Mouse (Mus musculus) A20 (cell line): ENCODE results near the gene Gpr179.

Source experiments
- DNase-seq: peaks from one replicate; pipeline ENCODE4 v3.0.0-alpha.2; 2011; ENCODE audit warnings: low read depth, low spot score

Gene Gpr179

GRCm38 (mm10) chr11:97352027-97352684 lies at the start of gene Gpr179:
Gpr179 (minus strand) TSS chr11:97352077.
- DNase-seq, result no peak

GRCm38 (mm10) chr11:97401082-97401481 lies 49.2 kb upstream of the Gpr179 start:
- peak; percentile 78 for DNase-seq

- DNase-seq, result peak; percentile 87
Observed at GRCm38 (mm10) chr11:97399958-97400710, 48.3 kb upstream of the Gpr179 start.

DNA sequence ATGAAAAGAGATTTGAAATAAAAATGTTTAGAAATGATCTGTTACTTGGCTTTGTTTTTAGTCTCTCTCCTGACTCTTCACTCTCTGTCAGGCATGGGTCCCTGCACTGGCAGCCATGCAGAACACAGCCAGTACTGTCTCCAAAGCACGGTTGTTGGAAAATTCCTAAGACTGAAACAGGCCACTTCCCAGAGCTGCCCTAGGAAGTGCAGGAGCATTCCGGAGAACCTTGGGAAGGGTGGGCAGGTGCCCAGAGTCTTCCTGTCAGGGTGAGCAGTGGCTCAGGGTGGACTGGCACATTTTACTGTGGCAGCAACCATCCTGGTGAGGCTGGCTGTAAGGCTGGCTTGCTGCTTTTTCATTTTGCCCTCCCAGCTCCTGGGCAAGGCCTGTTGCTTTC lies 46.6 kb upstream of the Gpr179 start:
- no peak for DNase-seq

DNA sequence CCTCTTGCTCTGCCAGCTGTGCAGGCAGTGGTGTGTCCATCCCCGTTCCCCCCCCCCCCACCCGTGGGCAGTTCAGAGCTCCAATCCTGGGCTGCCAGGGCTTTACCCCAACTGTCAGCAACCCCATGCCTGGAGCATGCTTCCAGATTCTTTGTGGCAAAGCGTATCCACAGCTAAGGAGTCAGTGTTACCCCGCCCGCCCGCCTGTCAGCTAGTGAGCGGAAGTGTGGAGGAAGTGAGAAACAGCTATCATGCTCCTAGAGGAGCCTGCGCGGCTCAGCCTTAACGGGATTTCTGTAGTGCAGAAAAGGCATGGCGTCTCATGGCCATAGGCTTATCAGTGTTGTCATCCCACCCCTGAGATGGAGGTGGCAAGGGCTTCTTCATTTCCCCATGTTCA lies 42.3 kb upstream of the Gpr179 start:
- no peak for DNase-seq

DNA sequence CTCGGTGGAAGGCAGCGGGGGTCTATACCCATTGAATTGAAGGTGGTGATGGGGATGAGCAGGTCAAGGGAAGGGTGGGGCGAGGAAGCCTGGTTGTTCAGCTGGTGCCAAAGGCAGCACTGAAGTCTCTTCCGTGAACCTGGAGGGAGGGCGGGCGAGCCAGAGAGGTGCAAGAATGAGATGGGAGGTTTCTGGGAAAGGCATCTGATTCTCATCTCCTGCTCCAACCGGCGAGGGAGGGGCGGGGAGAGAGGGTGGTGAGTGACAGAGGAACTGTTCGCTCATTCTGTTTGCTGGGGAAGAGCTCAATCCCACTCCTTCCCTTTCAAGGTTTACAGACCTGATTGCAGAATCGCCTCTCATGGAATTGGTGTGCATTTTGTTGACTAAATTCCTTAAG lies 41.8 kb upstream of the Gpr179 start:
- DNase-seq, result no peak

DNA sequence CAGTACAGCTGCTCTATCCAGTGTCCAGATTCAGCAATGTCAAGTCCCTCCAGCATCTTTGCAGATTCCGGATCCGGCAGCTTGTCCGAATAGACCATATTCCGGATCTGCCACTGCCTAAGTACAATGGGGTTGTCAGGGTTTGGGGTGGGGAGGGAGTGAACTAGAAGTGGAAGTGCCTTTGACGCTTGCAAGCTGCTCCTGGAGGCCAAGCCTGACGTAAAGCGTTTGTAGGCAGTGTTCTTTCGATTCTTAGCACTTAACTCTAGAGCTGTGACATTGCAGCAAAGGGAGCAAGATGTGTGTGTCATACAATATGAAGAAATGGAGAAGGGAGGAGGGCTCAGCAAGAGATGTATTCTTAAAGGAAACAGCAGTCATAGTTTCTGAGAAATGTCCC lies 37.2 kb upstream of the Gpr179 start:
- no peak for DNase-seq

DNA sequence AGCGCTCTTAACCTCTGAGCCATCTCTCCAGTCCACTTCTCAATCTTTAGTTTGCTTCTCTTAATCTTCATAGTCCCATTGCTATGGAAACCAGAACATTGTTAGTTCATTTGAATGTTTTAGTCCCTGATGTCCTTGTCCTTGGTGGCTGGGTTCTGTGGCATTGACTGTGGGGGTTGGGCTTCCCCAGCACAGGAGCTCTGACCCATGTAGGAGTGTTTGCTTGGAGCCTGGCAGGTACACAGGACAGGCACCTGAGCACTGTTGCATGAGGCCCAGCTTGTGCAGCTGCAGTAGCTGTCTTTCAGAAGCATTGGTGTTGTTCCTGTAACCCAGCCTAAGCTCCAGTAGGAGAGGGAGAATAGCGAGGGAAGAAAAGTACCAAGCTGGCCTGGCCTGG lies 35.9 kb upstream of the Gpr179 start:
- DNase-seq, result no peak

DNA sequence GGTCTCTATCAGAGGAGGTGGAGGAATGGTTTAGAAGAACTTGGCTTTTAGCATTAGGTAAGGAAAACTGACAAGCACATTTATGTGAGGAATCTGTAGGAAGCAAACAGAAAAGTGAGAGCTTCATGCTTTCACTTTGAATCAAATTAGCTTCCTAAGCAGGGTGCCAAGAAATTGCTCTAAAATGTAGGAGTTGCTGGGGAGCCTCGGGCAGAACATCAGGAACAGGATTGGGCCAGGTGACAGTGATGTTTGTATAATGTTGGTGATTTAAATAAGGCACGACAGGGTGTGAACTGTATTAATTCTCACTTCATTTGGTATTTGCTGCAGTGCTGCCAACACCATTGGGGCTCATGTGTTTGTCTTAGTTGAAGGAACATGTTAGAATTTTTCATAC lies 31.9 kb upstream of the Gpr179 start:
- DNase-seq, result no peak

DNA sequence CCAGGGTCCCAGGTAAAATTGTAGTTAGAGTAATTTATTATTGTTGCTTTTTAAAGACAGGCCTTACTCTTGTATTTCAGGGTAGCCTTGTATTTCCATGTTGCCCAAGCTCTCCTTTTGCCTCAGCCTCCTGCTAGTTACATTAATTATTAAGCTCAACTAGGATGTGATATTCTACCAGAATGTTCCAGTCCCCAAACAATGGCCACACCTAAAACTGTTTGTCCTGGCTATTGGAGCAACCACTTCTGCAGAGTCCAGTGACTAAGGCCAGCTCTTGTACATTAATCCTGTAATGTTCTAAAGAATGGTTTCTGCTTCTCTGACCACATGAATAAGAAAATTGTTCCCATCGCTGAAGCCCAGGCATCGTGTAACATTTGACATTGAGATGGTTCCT lies 31.1 kb upstream of the Gpr179 start:
- no peak for DNase-seq

DNA sequence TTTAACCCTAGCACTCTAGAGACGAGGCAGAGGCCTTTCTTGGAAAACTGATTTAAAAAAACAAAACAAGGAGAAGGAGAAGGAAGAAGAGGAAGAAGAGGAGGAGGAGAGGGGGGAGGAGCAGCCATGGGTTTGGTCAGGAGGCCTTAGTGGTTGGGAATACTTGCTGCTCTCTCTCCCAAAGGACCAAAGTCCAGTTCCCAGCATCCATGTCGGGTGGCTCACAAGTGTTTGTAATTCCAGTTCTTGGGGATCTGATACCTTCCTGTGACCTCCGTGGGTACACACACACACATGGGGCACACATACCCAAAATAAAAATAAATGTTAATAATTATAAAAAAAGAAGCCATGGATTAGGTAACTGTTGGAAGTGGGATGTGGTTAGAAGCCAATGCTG lies 28.2 kb upstream of the Gpr179 start:
- no peak for DNase-seq

- DNase-seq, result no peak
Observed at GRCm38 (mm10) chr11:97373402-97373801, 21.5 kb upstream of the Gpr179 start.

DNA sequence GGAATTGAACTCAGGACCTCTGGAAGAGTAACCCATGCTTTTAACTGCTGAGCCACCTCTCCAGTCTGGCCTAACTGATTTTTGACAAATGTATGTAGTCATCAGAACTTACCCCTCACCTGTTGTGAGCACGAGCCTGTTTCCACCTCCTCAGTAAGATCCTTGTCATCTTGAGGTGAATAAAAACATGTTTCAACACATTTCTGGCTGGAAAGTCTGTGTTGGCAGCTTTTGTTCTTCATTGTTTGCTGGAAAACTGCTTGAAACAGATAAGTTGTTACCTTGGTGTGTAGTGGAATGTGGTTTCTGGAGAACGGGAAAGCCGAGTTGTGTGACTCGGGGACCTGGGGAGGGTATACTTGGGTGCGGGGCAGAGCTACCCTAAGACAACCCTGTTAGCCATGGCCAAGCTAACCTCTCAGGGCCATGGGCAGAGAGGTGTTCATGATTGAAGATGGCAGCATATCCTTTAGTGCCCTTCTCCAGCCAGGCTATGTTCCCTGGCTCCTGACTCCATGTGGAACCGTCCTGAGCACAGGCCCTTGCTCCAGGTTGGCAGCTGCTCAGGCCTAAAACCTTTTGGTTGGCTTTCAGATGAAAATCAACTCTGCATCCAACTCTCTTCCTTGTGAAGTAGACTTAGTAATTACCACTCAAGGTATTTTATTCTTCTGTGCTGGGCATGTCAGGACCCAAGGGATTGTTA lies 20.4 kb upstream of the Gpr179 start:
- no peak for DNase-seq

DNA sequence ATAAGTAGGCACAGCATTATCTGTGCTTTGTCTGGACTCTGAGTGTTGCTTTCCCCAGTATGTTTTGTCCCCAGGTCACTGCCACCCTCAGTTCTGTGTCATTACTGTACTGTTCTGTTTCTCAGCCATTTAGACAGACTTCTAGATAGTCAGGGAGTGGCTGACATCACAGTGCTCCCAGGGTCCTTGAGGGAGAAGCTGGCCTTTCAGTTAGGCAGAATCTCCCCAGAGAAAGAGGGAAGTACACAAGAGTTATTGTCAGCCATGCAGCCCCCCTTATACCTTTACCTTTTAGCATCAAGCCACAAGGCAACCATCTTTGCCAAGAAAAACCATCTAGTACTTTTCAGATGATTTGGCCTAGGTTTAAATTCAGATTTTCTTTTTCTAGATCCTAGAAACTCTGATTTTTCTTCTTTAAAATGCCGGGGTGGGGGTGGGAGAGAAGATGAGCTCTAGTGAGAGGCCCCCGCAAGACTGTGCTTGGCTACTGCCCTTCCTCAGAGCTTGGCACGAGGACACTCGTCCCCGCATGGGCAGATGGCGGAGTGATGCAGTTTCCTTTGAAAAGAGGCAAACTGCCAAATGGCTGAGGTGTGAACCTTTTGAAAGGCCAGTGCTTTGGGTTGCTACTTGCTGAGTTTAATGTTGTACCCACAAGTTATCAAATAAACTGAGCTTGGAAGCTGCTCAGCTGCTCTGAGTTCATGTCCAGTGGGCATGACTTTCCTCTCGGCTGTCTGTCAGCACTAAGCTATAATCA lies 18.6 kb upstream of the Gpr179 start:
- DNase-seq, result no peak

DNA sequence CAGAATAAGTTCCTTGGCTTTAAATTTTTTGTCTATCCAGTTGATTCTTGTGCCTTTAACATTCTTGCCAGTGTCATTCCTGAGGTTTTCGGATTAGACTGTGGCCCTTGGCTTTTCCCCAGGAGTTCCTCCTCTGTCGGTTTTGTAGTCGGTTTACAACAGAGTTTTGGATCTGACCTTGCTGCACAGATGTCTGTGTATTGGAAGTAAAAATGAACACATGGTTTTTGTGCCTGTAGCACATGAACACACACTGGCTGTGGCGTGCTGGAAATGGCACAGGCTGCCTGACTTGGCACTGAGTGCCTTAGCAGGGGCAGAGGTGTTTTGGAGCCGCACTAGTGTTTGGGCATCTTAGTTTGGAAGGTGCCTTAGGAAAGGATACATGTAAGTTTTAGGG lies 16.6 kb upstream of the Gpr179 start:
- no peak for DNase-seq

GRCm38 (mm10) chr11:97365556-97365955 lies 13.7 kb upstream of the Gpr179 start:
- DNase-seq, result no peak

- DNase-seq, result no peak
Observed at GRCm38 (mm10) chr11:97363644-97363995, 11.7 kb upstream of the Gpr179 start.

DNA sequence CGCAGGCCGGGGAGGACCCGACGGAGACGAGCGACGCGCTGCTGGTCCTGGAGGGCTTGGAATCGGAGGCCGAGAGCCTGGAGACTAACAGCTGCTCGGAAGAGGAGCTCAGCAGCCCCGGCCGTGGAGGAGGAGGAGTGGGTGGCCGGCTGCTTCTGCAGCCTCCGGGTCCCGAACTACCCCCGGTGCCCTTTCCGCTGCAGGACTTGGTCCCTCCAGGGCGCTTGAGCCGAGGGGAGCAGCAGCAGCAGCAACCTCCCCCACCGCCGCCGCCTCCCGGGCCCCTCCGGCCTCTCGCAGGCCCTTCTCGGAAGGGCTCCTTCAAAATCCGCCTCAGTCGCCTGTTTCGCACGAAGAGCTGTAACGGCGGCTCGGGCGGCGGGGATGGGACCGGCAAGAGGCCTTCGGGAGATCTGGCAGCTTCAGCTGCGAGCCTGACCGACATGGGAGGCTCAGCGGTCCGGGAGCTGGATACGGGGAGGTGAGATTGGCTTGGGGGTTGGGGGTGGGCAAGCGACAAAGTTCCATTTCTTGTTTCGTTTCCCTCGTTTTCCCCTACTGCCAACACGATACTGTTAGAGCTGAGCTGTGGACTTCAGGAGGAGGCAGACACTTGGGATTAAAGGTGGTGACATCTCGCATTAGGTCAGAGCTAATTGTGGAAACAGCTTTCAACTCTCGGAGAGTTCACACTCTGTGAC lies 11.2 kb upstream of the Gpr179 start:
- peak; percentile 74 for DNase-seq

- no peak for DNase-seq
Observed at GRCm38 (mm10) chr11:97362649-97362942, 10.7 kb upstream of the Gpr179 start.

- DNase-seq, result peak; percentile 94
Observed at GRCm38 (mm10) chr11:97361948-97362648, 10.2 kb upstream of the Gpr179 start, which contains the start of gene Socs7. Socs7 (plus strand) TSS chr11:97362551.

DNA sequence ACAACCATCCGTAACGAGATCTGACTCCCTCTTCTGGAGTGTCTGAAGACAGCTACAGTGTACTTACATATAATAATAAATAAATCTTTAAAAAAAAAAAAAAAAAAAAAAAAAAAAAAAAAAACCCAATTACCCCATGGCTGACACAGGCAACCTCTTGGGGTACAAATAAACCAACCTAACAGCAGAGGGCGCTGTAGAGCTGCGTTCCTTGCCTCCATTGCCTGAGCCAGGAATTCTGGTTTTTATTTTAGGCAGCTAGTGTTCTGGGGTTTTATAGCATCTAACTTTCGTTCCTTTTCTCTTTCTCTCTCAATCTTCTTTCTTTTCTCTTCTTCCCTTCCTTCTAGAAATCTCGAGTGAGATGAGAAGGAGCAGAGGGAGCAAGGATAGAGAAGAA lies 5.8 kb upstream of the Gpr179 start:
- DNase-seq, result peak; percentile 63
